ENCODE assay signal across 8 mouse cellular contexts in genomic region chr17:24548921-24549617, GRCm38 (mm10). TPM values are rescaled to one million over a fixed set of nuclear protein-coding genes. Genes with fewer than 3 reads are reported as not detected.
A peak's percentile ranks its signal among the peaks of the same experiment; 100 is the strongest.
DNase-seq lines count a peak whose midpoint lies in the region; ATAC-seq lines count a peak whose summit lies in the region.

No protein-coding gene starts in this region.

- H3K4me3 ChIP-seq in embryonic facial prominence, embryonic 13.5 days, result peak overlapping the region; percentile 96

- no peaks in the 10 kb centered on the region for H3K9me3 ChIP-seq in embryonic facial prominence, embryonic 13.5 days

- H3K27ac ChIP-seq in embryonic facial prominence, embryonic 13.5 days, result peak overlapping the region; percentile 66

- peak; percentile 78 for DNase-seq in cerebellum, adult 11 months
- no peak for DNase-seq in cerebellum, postnatal 4 days (ENCODE audit: low spot score in 2 of 2)
- DNase-seq in adrenal gland, adult 18-20 months (ENCODE audit: low spot score in 2 of 2), result peak; percentile 62
- DNase-seq in heart, postnatal 4 days, result peak; percentile 63
- DNase-seq in left cerebral cortex, postnatal 36 days (ENCODE audit: low spot score in 2 of 2), result peak; percentile 64 to 71
- peak; percentile 60 to 73 for DNase-seq in spleen, postnatal 36 days (ENCODE audit: low spot score in 2 of 2)

- H3K27me3 ChIP-seq in embryonic facial prominence, embryonic 13.5 days, result peaks cover 16% of the 10 kb centered on the region

- H3K36me3 ChIP-seq in embryonic facial prominence, embryonic 13.5 days, result no peaks in the 10 kb centered on the region

- peak overlapping the region; percentile 95 for H3K9ac ChIP-seq in embryonic facial prominence, embryonic 13.5 days

- H3K4me1 ChIP-seq in embryonic facial prominence, embryonic 13.5 days, result peaks cover 38% of the 10 kb centered on the region

- 3% methylated on average over 23 of the region's 23 CpGs for WGBS in embryonic facial prominence, embryonic 13.5 days

- intact Hi-C loops in left cerebral cortex, postnatal 36 days (cut with DNase I), result loop anchor here (5.0 kb wide), 2 partner anchors 83 to 118 kb away; partner anchors contain the start of genes Nthl1, Tsc2 and Zfp598

- ATAC-seq in embryonic facial prominence, embryonic 13.5 days (ENCODE audit: insufficient number of reproducible peaks, insufficient read depth, low FRiP score, low TSS enrichment, low read depth), result no peak; the same call in 1 of the 2 replicates
- ATAC-seq in megakaryocyte progenitor cell, adult 5-6 weeks (replicated peaks; ENCODE audit: poor library complexity), result peak; percentile 36

- H3K4me2 ChIP-seq in embryonic facial prominence, embryonic 13.5 days, result peak overlapping the region; percentile 78

RNA-seq across cellular contexts. Expression of gene Pkd1, which starts 0.6 kb away (rescaled TPM):
- total RNA-seq in adrenal gland, adult 18-20 months (2021), result 10 to 100 TPM; 37.9 to 38.2 TPM
- 24.1 and 30.6 TPM in 2 replicates for polyA plus RNA-seq in embryonic facial prominence, embryonic 13.5 days (2015; fragmentation: Nextera tagmentation; extraction: Ambion mirVana)
- 10 to 100 TPM; 50.1 to 52.6 TPM for total RNA-seq in heart, postnatal 4 days (2021)
- total RNA-seq in left cerebral cortex, postnatal 36 days (2021), result 10 to 100 TPM; 62.7 to 85.4 TPM
- 7.4 and 10.6 TPM in 2 replicates for total RNA-seq in megakaryocyte progenitor cell, adult 5-6 weeks (2015)
- total RNA-seq in megakaryocyte progenitor cell, adult 5-6 weeks (2017), result 6.2 and 15.1 TPM in 2 replicates

RNA-seq across cellular contexts. Expression of gene Rab26, which starts 15.1 kb away (rescaled TPM):
- total RNA-seq in adrenal gland, adult 18-20 months (2021), result 1 to 10 TPM; 1.5 to 2.0 TPM
- polyA plus RNA-seq in embryonic facial prominence, embryonic 13.5 days (2015; fragmentation: Nextera tagmentation; extraction: Ambion mirVana), result 2.8 and 3.3 TPM in 2 replicates
- total RNA-seq in heart, postnatal 4 days (2021), result under 1 TPM; 0.27 to 0.38 TPM
- total RNA-seq in left cerebral cortex, postnatal 36 days (2021), result 10 to 100 TPM; 51.0 to 51.3 TPM
- total RNA-seq in megakaryocyte progenitor cell, adult 5-6 weeks (2015), result 0.12 and 0.17 TPM in 2 replicates
- total RNA-seq in megakaryocyte progenitor cell, adult 5-6 weeks (2017), result 0.14 and 0.71 TPM in 2 replicates

RNA-seq across cellular contexts. Expression of gene Traf7, which starts 21.3 kb away (rescaled TPM):
- 100 to 1,000 TPM; 101 to 105 TPM for total RNA-seq in adrenal gland, adult 18-20 months (2021)
- polyA plus RNA-seq in embryonic facial prominence, embryonic 13.5 days (2015; fragmentation: Nextera tagmentation; extraction: Ambion mirVana), result 96.1 and 97.1 TPM in 2 replicates
- 100 to 1,000 TPM in 1 of 2 experiments, 10 to 100 TPM in 1; 97.6 to 106 TPM for total RNA-seq in heart, postnatal 4 days (2021)
- total RNA-seq in left cerebral cortex, postnatal 36 days (2021), result 10 to 100 TPM; 69.6 to 95.6 TPM
- total RNA-seq in megakaryocyte progenitor cell, adult 5-6 weeks (2015), result 50.9 and 54.7 TPM in 2 replicates
- 91.7 and 98.9 TPM in 2 replicates for total RNA-seq in megakaryocyte progenitor cell, adult 5-6 weeks (2017)

Comparison
In these comparisons a context has a peak if more than half of its experiments do, and no peak if none do; other contexts are left out.
1. DNase-seq: peak in cerebellum, adult 11 months (single experiment), adrenal gland, adult 18-20 months (2 of 2), heart, postnatal 4 days (single experiment), left cerebral cortex, postnatal 36 days (2 of 2) and spleen, postnatal 36 days (2 of 2); none in cerebellum, postnatal 4 days (0 of 2).
2. RNA of gene Rab26, which starts 15.1 kb away (total RNA-seq): 51.0 to 51.3 TPM in left cerebral cortex, postnatal 36 days; 1.5 to 2.0 TPM in adrenal gland, adult 18-20 months, 0.12 to 0.71 TPM in megakaryocyte progenitor cell, adult 5-6 weeks and 0.27 to 0.38 TPM in heart, postnatal 4 days; every median in the first group is over 10 times any median in the second.